In the genomic region with DNA sequence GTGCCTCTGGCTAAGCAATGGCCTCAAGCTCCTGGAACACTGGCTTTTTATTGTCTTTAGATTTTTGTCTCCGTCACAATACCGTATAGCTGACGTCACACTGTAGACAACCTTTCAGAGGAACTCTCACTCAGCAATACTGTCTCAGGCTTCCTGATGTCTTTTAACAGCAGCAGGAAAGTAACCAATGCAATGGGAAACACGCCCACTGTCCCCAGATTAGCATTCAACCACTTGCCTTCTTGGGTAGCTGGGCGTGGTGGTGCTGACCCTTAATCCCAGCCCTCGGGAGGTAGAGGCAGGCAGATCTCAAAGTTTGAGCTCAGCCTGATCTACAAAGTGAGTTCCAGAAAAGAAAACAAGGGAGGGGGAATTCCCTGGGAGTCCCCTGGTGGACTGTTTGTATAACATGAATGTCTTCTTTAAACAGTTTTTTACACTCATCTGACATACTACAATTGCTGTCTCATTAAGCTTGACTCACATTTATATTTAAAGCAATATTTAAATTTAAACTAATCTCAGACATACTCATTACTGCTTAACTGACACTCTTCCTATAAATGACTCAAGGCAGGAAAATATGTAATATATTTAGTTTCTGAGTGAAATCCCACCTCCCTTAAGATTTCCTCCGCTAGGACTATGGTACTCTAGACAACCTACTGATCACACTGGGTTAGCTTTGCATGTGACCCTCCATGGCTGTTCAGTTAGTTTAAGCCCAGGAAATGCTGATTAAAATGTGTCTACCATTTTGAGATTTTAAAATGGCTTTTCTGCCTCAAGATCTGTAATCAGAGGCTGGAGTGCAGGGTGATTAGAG, we compare ENCODE assay signal across 10 mouse cellular contexts. TPM values are rescaled to one million over a fixed set of nuclear protein-coding genes. Genes with fewer than 3 reads are reported as not detected.
DNase-seq lines count a peak whose midpoint lies in the region; ATAC-seq and TF ChIP-seq lines count a peak whose summit lies in the region.
"Had no signal": no experiment of that assay in that cellular context is flagged by ENCODE, and none has a peak within 500 bp of the region (broad histone marks: within the 10 kb centered on the region; RNA-seq: fewer than 3 reads in every experiment).

No protein-coding gene starts in this region.

- H3K27me3 ChIP-seq in kidney, embryonic 15.5 days, result no peaks in the 10 kb centered on the region
- no peaks in the 10 kb centered on the region for H3K27me3 ChIP-seq in midbrain, embryonic 16.5 days (ENCODE audit: control insufficient read depth, insufficient read depth, low read depth, low read length)

- 62% methylated on average over 7 of the region's 7 CpGs for WGBS in kidney, embryonic 15.5 days
- WGBS in midbrain, embryonic 16.5 days, result 37% methylated on average over 7 of the region's 7 CpGs

- H3K36me3 ChIP-seq in kidney, embryonic 15.5 days, result peaks cover 48% of the 10 kb centered on the region
- peaks cover 12% of the 10 kb centered on the region for H3K36me3 ChIP-seq in midbrain, embryonic 16.5 days (ENCODE audit: control insufficient read depth, insufficient read depth, low read length)

- peaks cover 27% of the 10 kb centered on the region for H3K4me1 ChIP-seq in kidney, embryonic 15.5 days
- H3K4me1 ChIP-seq in cortical plate, adult 2 months (ENCODE audit: control insufficient read depth, insufficient read depth, low read length), result peaks cover 3% of the 10 kb centered on the region; the same call in 1 of the 2 replicates
- H3K4me1 ChIP-seq in midbrain, embryonic 16.5 days (ENCODE audit: control insufficient read depth, insufficient read depth, low read length), result peaks cover 16% of the 10 kb centered on the region

- no peak for DNase-seq in kidney, postnatal 4 days
- DNase-seq in retina, embryonic 14.5 days (ENCODE audit: low spot score), result no peak
- no peak for DNase-seq in MN1 (ENCODE audit: low spot score)
- no peak for DNase-seq in layer of hippocampus, adult 18-20 months (ENCODE audit: low spot score in 2 of 2)
- DNase-seq: kidney, adult 18-20 months; thymus, postnatal 14 days had no signal

- TF ChIP-seq POLR2A in cortical plate, adult 2 months (IDR thresholded peaks at IDR 0.05; ENCODE audit: extremely low read depth, insufficient read depth, low read length), result no peak

- H3K4me3 ChIP-seq in kidney, embryonic 15.5 days (replicated peaks), result no peak overlapping the region
- H3K4me3 ChIP-seq in cortical plate, adult 2 months (ENCODE audit: insufficient read depth, low read length), result no peak overlapping the region
- no peak overlapping the region for H3K4me3 ChIP-seq in midbrain, embryonic 16.5 days (ENCODE audit: low read depth, low read length)

- no peak overlapping the region for H3K9ac ChIP-seq in kidney, embryonic 15.5 days
- H3K9ac ChIP-seq in midbrain, embryonic 16.5 days (ENCODE audit: low read depth, low read length), result no peak overlapping the region

- no peaks in the 10 kb centered on the region for H3K9me3 ChIP-seq in kidney, embryonic 15.5 days (replicated peaks)
- no peaks in the 10 kb centered on the region for H3K9me3 ChIP-seq in midbrain, embryonic 16.5 days (replicated peaks; ENCODE audit: control insufficient read depth, low read length, poor library complexity, severe bottlenecking)

- TF ChIP-seq CTCF in cortical plate, adult 2 months (IDR thresholded peaks at IDR 0.05; ENCODE audit: extremely low read depth, insufficient read depth, low read length), result no peak

- no peak for ATAC-seq in kidney, embryonic 15.5 days (replicated peaks; ENCODE audit: low FRiP score)
- peak; percentile 67 for ATAC-seq in inflammation-experienced regulatory T-cells, adult 6 months
- ATAC-seq in midbrain, embryonic 16.5 days, result peak; percentile 36; the same call in 1 of the 2 replicates

- 0 out of 2 replicates have a peak overlapping the region, but pooled peaks have one; percentile 18 for H3K27ac ChIP-seq in kidney, embryonic 15.5 days
- peak overlapping the region; percentile 55; the same call in 1 of the 2 replicates for H3K27ac ChIP-seq in cortical plate, adult 2 months (ENCODE audit: insufficient read depth, low read length)
- H3K27ac ChIP-seq in midbrain, embryonic 16.5 days (ENCODE audit: low read length), result peak overlapping the region; percentile 73

- H3K4me2 ChIP-seq in kidney, embryonic 15.5 days, result no peak overlapping the region
- no peak overlapping the region for H3K4me2 ChIP-seq in midbrain, embryonic 16.5 days (ENCODE audit: low read length)

RNA-seq across cellular contexts. Expression of a gene that starts 24.6 kb away (rescaled TPM):
- 203 and 207 TPM in 2 replicates for polyA plus RNA-seq in kidney, embryonic 15.5 days (2015; fragmentation: Nextera tagmentation; extraction: Ambion mirVana)
- polyA plus RNA-seq in cortical plate, adult 2 months (2012; rRNA removed), result 41.8 and 43.7 TPM in 2 replicates
- under 1 TPM in 2 of 3 experiments, not detected in 1; 0.70 to 0.77 TPM for polyA plus RNA-seq in inflammation-experienced regulatory T-cells, adult 6 months (2017; shearing (Covaris generic))
- polyA plus RNA-seq in midbrain, embryonic 16.5 days (2015; fragmentation: Nextera tagmentation; extraction: Ambion mirVana), result 150 and 155 TPM in 2 replicates
- total RNA-seq in layer of hippocampus, adult 18-20 months (2021), result 10 to 100 TPM; 28.4 to 31.0 TPM

Comparison
In these comparisons a context has a peak if more than half of its experiments do, and no peak if none do; other contexts are left out.
1. H3K27ac ChIP-seq: peak in every context shown above with its lines; median percentile 73 in midbrain, embryonic 16.5 days; 55 in cortical plate, adult 2 months; 18 in kidney, embryonic 15.5 days.
2. RNA of a gene that starts 24.6 kb away (polyA plus RNA-seq): 203 to 207 TPM in kidney, embryonic 15.5 days, 150 to 155 TPM in midbrain, embryonic 16.5 days and 41.8 to 43.7 TPM in cortical plate, adult 2 months; 0.70 to 0.77 TPM in inflammation-experienced regulatory T-cells, adult 6 months; every median in the first group is over 10 times any median in the second.